ENCODE assay signal across 1 mouse cellular context in genomic region chrX:150588023-150588764, GRCm38 (mm10).
A peak's percentile ranks its signal among the peaks of the same experiment; 100 is the strongest.
TF ChIP-seq lines count a peak whose summit lies in the region.

Pfkfb1 (plus strand) TSS chrX:150588229.

TF ChIP-seq in CH12.LX, 34 proteins besides CTCF, POLR2A, EP300 and RAD21 (continued from another document):
- TF ChIP-seq POLR2AphosphoS2 (IDR thresholded peaks at IDR 0.05; ENCODE audit: low read depth, low read length): 0 out of 2 replicates have a peak, but pooled peaks have one; percentile 59
- no peak; the same call in 1 of the 2 replicates for TF ChIP-seq MYC (IDR thresholded peaks at IDR 0.05; ENCODE audit: low read depth, low read length)
- TF ChIP-seq TBP (conservative IDR thresholded peaks at IDR 0.05; ENCODE audit: low read depth, low read length): 0 out of 2 replicates have a peak, but pooled peaks have one; percentile 40
- TF ChIP-seq IRF4 (IDR thresholded peaks at IDR 0.05; ENCODE audit: low read depth, low read length): no peak
- TF ChIP-seq MXI1 (IDR thresholded peaks at IDR 0.05; ENCODE audit: low read depth, low read length): peak; percentile 38; the same call in 1 of the 2 replicates
- TF ChIP-seq USF1 (IDR thresholded peaks at IDR 0.05; ENCODE audit: low read depth, low read length): no peak
- peak; percentile 62 for TF ChIP-seq NELFE (IDR thresholded peaks at IDR 0.05; ENCODE audit: low read depth, low read length)
- TF ChIP-seq HCFC1 (IDR thresholded peaks at IDR 0.05; ENCODE audit: low read depth, low read length): peak; percentile 61
- TF ChIP-seq ZNF384 (IDR thresholded peaks at IDR 0.05; ENCODE audit: low read depth, low read length): no peak
- TF ChIP-seq ELF1 (IDR thresholded peaks at IDR 0.05; ENCODE audit: low read depth, low read length): peak; percentile 78
- TF ChIP-seq MAX (IDR thresholded peaks at IDR 0.05; ENCODE audit: low read length): no peak
- TF ChIP-seq JUN (IDR thresholded peaks at IDR 0.05; ENCODE audit: insufficient read depth, low read depth, low read length): no peak
- 0 out of 2 replicates have a peak, but pooled peaks have one; percentile 24 for TF ChIP-seq MAZ (IDR thresholded peaks at IDR 0.05; ENCODE audit: low read depth, low read length)
- no peak for TF ChIP-seq ZC3H11A (IDR thresholded peaks at IDR 0.05; ENCODE audit: low read depth, low read length)
- TF ChIP-seq CHD2 (IDR thresholded peaks at IDR 0.05; ENCODE audit: low read length): peak; percentile 74
- TF ChIP-seq MEF2A (IDR thresholded peaks at IDR 0.05; ENCODE audit: borderline replicate concordance, low read depth, low read length): no peak
- no peak for TF ChIP-seq RCOR1 (conservative IDR thresholded peaks at IDR 0.05; ENCODE audit: low read depth, low read length)
- TF ChIP-seq ZMIZ1 (IDR thresholded peaks at IDR 0.05; ENCODE audit: low read depth, low read length): peak; percentile 64
- no peak for TF ChIP-seq MAFK (IDR thresholded peaks at IDR 0.05; ENCODE audit: insufficient replicate concordance, low read length)
- TF ChIP-seq TCF12 (IDR thresholded peaks at IDR 0.05; ENCODE audit: low read depth, low read length): peak; percentile 41; the same call in 1 of the 2 replicates
- TF ChIP-seq USF2 (conservative IDR thresholded peaks at IDR 0.05; ENCODE audit: low read depth, low read length): no peak
- TF ChIP-seq KAT2A (IDR thresholded peaks at IDR 0.05; ENCODE audit: insufficient replicate concordance, low read length): no peak
- no peak for TF ChIP-seq NRF1 (IDR thresholded peaks at IDR 0.05; ENCODE audit: low read depth, low read length)
- TF ChIP-seq UBTF (IDR thresholded peaks at IDR 0.05; ENCODE audit: low read depth, low read length): no peak
